Mouse (Mus musculus): ENCODE data around the gene St3gal6.

The St3gal6 gene

DNA sequence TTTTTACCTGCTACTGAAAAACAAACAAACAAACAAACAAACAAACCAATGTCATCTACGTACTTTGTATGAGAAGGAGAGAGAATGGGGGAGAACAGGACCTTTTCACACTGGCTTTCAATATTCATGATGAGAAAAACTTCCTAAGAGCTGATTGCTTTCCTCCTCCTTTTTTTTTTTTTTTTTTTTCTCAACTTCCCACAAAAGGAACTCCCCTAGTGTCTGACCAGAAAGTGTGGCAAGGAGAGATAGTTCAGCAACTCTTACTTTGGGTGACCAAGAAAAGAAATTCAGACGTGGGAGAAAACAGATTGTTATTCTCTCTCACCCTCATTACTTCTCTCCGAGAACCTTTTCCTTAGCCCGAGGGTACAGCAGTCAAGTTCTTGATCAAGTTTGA lies 2.9 kb downstream of the St3gal6 start:
- no peak for DNase-seq (ENCODE audit: low spot score in 2 of 2)

DNA sequence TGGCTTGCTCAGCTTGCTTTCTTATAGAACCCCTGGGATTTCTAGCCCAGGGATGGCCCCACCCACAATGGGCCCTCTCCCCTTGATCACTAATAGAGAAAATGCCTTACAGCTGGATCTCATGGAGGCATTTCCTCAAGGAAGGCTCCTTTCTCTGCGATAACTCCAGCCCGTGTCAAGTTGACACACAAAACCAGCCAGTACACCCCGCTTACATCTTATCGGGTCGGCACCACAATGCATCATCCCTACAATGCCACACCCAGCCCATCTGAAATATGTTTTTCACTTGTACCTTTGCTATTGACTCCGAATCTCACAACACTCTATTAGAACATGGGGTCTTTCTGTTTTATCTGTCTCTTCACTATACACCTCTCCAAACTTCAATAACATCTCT lies 3.6 kb downstream of the St3gal6 start:
- DNase-seq (ENCODE audit: low spot score in 2 of 2) = no peak

DNA sequence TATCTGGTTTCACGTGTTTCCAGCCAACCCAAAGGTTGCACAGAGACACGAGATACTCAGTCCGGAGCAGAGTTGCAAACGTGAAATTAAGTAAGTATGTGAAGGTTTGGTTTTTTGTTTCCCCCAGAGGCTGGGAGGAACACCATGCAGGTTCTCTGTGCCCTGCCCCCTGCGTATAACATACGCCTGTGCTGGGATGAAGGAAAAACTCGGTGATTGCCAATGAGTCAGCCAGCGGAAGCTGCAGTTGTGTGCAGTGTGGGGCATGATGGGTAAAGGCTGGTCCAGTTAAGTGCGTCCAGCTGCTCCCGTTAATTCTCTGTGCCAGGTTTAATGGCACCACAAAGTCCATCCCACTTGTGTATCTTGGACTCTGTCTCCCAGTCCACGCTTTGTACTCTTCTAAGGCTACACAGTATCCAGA lies 4.4 kb downstream of the St3gal6 start:
- no peak for DNase-seq (ENCODE audit: low spot score in 2 of 2)

DNA sequence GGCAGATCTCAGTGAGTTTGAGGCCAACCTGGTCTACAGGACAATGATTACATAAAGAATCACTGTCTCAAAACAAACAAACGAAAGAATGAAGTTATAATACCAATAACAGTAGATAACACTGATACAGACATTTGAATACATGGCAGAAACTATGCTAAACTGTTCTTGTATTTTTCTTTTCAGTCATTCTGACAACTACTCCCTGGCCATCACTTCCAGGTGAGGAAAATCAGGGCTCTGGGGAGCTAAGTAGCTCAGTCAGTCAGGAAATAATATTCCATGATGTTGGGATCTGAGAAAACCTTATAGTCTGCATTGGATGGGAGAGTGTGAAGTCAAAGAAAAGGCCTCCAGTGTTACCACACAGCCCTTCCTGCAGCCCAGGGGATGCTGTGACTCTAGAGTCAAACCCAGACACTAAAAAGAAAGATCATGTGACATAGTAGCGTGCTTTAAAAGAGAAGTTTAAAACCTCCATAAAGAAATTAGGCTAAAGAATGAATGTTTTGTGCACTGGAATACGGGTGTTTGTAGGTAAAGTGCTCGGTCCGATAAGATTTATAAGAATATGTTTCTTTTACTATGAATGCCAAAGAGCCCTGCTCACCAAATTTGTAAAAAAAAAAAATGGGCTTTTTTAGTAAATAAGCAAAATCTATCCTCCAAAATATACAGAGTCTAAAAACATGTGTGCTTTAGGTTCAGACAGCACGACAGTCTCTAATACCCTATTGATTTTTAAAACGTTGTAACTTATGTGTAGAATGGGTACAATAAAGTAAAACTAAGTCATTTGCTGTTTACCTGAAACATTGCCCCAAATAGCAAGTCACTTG lies 6.9 kb downstream of the St3gal6 start:
- DNase-seq (ENCODE audit: low spot score in 2 of 2) = no peak

DNA sequence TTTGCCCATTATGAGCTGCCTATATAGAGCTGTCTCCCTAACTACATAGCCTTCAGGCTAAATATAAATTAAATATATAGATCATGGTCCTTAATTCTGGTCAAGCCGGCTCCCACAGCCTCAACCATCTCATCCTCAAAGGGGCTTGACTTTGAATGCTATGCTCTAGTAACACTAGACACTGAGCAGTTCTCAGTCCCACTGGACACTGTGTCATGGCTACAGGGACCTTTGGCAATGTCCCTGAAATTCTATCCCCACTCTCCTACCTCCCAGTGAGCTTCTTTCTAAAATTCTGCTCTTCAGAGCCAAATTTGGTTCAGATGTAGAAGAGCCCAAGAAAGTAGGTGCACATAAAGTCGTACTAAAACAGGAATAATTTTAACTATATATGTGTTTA lies 7.9 kb downstream of the St3gal6 start:
- no peak for DNase-seq (ENCODE audit: low spot score in 2 of 2)

DNA sequence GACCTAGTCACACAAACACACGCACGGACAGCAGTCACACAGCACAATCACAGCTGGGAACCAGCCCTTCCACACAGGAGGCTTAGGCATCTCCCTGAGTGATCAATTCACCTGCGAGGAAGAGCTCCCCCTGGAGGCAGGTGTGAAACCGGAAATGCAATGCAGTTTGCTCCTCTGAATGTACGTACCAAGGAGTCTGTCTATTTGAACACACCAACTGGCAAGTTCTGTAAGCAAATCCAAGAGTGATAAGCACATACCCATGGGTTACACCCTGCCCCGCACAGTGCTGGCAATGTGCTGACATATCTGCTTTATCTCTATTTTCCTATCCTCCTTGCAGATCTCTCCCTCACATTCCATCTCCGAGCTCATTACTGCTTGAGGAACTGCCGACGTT lies 9.5 kb downstream of the St3gal6 start:
- DNase-seq (ENCODE audit: low spot score in 2 of 2) = no peak

DNA sequence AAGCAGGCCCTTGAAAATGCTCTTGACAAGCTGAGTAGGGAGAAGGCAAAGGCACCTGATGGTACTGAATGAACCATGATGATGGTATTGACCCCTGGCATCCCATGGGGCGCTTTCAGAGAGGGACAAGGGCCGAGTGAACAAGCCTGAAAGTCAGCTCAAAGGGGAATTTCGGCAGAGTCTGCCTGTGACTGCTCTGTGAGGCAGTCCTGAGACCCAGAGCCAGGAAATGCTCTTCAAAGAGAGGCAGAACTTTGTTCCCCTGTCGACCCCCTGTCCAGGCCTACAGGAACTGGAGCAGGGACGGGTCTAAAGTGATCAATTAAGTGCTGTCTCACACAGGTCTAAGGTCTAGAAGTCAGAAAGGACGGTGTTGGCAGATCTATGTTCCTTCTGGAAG lies 10.3 kb downstream of the St3gal6 start:
- no peak for DNase-seq (ENCODE audit: low spot score in 2 of 2)

DNA sequence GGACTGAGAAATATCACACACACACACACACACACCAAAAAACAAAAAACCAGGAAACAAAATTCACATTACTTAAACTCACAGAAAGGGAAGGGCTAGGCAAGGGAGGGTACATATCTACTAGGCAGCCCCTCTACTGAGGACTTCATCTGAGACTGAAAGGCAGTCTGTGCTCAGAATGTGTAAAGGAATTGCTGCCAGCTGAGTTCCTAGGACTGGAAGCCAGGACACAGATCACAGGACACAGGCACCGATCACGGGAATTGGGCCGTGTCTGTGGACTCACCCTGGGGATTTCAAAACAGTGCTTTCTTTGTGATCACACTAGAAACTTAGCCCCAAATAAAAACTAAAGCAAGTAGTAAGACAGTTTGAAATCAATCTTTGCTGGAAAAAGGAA lies 11.2 kb downstream of the St3gal6 start:
- DNase-seq (ENCODE audit: low spot score in 2 of 2) = no peak

DNA sequence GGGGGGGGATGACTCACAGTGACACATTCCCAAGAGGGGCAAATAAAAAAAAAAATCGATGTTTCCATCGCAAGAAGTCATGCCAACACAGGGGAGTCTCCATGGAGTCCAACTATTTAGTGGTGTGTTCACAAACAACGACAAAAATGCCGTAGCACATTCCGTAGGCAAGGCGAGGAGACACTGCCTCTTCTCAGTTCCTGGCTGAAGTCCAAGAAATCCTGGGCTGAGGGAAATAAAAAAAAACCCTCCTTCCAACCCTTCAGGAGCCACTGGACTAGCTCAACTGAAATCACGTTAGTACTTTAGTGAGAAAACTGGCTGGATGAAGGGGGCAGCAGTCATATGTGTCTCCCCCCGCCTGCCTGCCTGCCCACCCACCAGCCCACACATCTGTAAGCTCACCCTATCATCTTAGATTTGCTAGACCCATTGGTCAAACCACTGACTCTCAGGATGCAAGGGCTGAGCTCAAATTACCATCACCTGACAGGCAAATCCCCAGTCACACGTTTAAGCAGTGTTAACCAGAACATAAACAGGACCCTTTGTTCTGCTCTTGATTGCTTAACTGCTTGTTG lies 11.8 kb downstream of the St3gal6 start:
- no peak for DNase-seq (ENCODE audit: low spot score in 2 of 2)

DNA sequence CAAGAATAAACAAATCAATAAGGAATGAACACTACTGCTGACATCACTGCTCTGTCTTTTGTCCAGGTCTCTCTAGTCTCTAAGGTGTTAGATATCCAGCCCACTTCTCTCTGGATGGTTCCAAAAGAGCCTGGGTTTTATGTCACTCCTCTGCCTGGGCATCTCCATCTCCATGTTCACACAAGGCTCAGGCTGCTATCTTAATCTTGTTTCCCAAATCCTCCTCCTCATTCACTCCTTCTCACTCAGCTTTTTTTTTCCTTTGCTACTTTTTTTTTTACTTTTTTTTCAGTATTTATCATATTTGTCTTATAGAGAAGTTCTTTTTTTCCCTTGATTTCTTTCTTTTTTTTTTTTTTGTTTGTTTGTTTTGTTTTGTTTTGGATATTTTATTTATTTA lies 19.1 kb downstream of the St3gal6 start:
- no peak for DNase-seq (ENCODE audit: low spot score in 2 of 2)

DNA sequence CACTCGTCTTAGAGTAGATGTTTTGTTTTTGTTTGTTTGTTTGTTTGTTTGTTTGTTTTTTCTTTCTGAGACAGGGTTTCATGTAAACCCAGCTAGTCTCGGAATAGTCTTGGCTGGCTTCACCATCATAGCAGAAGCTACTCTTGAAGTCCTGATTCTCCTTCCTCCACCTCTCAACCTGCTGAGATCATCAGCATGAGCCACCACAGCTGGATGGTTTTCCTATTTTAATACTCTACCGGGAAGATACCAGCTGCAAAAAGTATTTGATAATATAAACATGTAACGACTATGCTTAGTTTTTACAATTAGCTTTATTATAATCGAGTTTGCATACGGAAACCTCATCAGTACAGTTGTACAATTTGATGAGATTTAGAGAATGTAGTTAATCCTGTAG lies 21.5 kb downstream of the St3gal6 start:
- no peak for DNase-seq (ENCODE audit: low spot score in 2 of 2)

DNA sequence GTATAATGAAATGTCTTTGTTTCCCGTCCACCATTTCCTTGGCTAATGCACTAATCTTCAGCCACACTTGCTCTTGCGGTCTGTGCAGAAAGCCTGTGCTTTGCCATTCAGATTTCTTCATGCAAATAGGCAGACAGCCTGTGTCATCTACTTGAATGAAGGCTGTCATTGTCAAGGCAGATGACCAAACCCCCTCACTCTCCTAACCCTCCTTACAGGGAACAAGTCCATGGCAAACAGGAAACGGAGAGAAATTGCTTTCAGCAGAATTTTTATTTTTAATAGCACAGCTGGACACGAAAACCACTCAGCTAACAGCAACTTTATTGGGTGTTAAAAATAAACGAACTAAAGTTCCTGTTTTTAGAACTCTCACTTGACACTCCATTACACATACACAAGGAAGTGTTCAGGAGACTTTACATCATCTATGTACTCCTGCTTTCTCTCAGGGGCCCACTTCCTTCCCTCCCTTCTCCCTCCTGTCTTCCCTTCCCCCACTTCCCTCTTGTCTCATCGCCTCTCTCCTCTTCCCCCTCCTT lies 22.2 kb downstream of the St3gal6 start:
- no peak for DNase-seq (ENCODE audit: low spot score in 2 of 2)

DNA sequence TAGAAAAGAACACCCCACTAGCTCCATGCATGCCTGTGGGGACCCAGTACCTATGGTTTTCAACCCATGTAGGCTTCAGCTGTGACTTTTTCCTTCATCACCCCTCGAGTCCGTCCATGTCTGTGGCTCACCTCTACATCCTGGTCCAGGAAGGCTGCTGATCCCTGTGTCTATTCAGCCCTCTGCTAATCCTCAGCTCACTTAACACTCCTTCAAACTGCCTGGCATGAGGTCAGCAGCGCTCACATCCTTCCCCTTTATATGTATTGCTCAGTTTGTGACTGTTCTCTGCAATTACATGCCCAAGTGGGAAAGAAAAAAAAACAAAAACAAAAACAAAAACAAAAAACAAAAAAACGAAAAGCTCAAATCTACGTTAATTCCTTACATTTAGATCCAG lies 24.4 kb downstream of the St3gal6 start:
- DNase-seq (ENCODE audit: low spot score in 2 of 2) = no peak

DNA sequence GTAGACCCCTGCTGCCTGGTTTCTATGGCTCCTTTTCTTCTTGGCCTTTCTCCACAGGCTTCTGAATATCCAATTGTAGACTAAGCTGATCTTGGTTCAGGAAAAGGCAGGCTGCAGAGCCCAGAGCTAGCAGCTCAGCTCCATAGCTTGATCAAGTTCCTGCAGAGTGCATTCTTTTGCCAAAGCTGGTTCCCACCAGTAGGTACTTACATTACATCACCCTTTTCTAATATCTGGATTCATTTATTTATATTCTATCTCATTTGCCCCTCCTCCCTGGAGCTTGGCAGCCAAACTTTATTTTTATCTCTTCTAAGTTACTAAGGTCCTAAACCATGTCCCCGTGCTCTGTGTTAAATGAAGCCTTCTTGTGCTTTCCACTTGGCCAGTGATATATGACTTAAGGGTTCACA lies 24.9 kb downstream of the St3gal6 start:
- no peak for DNase-seq (ENCODE audit: low spot score in 2 of 2)

DNA sequence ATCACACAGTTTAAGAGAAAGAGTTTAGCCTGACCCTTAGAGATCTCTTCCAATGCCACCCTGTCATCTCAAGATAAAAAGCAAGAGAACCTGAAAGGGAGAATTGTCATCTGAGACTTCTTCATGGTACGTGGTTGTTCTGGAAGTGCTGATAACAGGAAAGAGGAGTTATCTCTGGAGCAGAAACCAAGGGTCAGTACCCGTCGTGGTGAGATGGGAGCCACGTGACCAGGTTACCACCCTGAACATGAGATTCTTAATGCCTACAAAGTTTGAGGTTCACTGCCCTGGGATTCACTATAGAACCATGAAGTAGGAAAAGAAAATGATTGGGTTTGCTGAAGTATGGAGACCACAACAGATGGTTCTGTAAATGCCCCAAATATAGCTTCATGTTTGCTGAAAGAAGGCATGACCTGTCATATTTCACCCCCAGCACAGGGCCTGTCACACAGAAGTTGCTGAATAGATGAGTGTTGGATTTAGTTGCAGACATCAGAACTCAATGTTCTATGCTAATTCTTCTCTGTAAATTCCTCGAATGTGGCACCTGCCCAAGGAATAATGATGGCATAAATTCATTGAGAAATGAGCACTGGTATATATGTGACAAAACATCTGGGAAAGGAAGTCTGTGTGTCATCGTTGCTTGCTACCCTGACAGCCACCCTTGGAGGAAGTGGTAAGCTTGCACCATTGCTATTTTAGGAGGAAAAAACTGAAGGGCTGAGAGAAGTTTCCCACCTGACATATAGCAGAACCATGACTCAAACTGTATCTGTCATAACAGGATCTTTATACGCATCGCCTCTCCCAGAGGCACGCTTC lies 25.9 kb downstream of the St3gal6 start:
- DNase-seq (ENCODE audit: low spot score in 2 of 2) = no peak

DNA sequence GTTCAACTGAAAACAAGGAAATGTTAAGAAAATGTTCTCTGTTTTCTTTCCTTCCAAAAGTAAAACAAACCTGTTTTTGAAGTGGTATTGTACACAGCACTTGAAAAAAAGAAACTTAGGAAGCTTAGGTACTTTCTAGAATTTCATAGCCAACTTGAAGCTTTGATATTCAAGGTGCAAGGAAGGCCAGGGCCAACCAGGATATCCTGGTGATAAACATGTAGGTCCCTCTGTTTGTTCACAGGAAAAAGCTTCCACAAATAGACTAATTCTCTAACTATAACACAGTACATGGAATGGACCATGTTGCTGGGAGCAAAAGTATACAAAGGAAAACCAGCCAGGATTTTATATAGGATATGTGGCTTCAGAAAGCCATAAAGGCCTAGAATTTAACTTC lies 27.3 kb downstream of the St3gal6 start:
- no peak for DNase-seq (ENCODE audit: low spot score in 2 of 2)

DNA sequence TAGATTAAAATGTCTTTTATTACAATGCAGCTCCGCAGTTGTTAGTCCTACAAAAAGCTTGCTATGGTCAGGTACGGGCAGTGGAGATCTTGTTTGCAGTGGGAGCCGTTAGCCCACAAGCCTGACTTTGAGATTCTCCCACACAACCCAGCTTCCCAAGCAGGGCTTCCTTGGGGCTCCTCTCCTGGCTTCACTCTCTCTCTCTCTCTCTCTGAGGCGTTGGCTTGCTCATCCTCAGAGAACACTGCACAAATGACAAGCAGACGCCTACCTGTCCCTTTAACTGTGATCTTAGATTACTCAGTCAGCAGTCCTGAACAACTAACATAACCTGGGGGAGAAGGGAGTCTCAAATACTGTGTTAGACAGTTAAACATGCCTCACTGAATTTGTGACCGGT lies 36.2 kb downstream of the St3gal6 start:
- DNase-seq (ENCODE audit: low spot score in 2 of 2) = no peak

DNA sequence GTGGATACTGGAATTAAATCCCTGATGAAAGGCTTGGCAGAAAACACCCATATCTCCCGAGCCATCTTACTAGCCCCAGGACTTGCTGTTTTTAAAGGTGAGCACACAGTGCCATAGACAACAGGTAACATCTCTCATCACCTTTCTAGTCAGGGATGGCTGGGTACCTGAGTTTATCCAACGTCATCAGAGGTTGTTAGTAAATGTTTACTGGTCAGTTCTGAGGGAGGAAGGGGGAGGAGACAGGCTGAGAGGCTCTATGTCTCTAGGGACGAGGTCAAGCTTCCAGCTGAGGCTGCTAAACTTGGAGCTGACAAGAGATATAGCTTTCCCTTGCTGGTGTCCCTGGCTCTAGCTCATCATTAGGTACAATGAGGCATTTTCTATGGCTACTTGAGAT lies 41.7 kb downstream of the St3gal6 start:
- no peak for DNase-seq (ENCODE audit: low spot score in 2 of 2)

DNA sequence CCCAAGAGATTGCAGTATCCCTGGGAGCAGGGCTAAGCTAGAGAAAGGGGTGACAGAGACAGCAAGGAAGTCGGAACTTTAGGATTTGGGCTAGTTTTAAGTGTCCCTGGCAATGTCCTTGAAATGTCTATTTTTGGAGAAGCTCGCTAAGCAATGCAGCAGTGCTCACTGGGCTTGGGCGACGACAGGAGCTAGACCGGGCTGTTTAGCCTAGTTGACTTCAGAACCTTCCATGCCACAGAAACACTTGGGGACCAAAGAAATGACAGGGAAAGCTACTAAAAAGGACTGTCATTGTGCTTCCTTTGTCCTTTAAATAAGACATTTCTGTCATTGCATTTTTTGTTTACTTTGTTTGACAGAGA lies 42.2 kb downstream of the St3gal6 start:
- no peak for DNase-seq (ENCODE audit: low spot score in 2 of 2)

DNA sequence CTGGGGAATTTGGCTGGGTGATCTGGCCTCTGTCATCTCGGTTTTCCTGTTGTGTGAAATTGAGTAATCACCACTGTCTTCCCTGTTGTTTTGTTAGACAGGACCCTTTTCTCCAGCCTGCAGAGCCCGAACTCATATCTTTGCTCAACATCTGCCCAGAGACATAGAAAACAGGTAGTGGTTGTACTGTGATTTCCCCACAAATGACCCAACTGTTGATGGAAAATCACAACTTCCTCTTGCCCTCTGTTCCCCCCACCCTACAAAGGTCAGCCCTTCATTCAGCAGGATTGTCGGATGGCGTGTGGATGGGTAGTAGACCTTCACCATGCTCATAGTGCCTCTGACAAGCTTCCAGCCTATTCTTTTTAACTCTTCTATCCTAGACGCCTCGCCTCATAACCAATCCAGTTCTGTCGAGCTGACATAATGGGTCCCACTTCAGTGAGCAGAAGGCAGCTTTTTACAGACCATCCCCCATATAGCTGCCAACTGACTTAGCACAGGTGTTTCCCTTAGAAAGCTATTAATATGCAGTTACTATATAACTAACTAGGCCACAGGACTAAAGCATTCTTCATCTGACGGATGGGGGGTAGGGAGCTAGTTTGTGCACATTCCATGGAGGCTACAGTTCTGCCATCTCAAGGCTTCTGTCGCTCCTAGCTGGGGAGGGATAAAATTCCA lies 42.7 kb downstream of the St3gal6 start:
- peak in 1 of 2 experiments; percentile 42 for DNase-seq (ENCODE audit: low spot score in 2 of 2)

DNA sequence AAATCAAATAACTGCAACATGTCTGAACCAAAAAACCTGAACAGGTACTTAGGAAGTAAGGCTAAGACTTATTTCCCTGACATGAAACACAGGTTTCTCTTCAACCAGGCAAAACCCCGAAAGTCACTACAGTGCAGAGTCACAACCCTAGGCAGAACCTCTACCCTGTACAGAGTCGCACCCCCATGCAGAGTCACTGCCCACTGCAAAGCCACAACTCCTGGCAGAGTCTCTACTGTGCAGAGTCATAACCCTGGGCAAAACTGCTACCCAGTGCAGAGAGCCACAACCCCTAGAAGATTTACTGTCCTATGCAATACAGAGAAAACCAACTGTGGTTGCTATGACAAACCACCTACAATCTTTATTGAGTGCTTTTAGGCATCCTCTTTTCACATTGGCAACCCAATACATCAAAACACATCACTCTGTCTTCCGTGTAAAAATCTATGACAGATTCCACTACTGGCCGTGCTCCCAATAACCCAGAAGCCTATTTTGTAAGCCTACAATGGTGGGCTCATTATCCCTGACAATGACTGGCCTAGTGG lies 44.1 kb downstream of the St3gal6 start:
- no peak for DNase-seq (ENCODE audit: low spot score in 2 of 2)

DNA sequence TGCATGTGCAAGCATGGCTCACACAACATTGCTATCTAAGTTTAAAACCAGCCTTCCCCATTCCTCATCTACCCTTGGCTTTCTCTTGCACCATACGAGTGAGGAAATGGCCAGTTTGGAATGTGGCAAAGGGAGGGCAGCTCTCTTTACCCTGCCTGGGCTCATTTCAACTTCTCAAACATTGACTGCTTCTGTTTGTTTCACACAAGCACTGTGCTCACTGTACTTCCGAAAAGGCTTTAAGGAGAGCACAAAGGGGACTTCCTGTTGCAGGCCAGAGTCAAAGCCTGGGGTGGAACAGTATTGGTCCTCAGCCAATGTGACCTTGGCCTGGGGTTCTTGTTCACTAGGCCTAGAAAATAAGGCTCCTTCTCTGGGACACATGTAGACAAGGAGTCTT lies 47.7 kb downstream of the St3gal6 start:
- DNase-seq (ENCODE audit: low spot score in 2 of 2) = peak in 1 of 2 experiments; percentile 38

All from right cerebral cortex, postnatal 10 days (tissue).